Mouse (Mus musculus): ENCODE data around the gene Nphs2. TPM values are rescaled to one million over a fixed set of nuclear protein-coding genes. Genes with fewer than 3 reads are reported as not detected.
"Not testable (repeated sequence)": the region's sequence is repeated elsewhere in the genome, so short reads cannot be mapped to it uniquely, and the experiment has no call there.

Gene Nphs2
- total and polyA plus RNA-seq, 2 experiments from 2014 or later = 0.04 TPM; not detected in 1

DNA sequence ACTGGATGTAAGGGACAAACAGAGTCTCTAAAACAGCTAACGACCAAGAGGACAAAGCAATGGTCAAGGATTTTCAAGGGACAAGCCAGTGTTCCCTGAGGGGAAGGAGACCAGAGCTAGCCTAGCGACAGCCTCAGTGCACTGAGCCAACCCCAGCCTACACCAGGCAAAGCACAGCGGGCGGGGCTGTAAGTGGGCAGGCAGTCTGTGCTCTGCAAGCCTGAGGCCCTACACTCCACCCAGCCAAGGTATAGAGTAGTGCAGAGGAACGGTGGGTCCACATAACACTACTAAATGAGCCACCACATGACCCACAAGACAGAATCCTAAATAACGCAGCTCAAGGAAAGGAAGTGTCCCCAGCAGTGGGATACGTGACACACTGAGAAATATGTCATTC is 36.9 kb upstream of the Nphs2 start:
- Histone ChIP-seq H3K9me3 (replicated peaks; ENCODE audit: control insufficient read depth, low read length) (no peaks in the 10 kb centered on the region), H3K4me1 (ENCODE audit: control insufficient read depth, insufficient read depth) (no peaks in the 10 kb centered on the region), H3K36me3 (replicated peaks; ENCODE audit: control insufficient read depth, insufficient read depth, low read length) (no peaks in the 10 kb centered on the region), H3K27me3 (ENCODE audit: control insufficient read depth, insufficient read depth, low read length) (no peaks in the 10 kb centered on the region), H3K27ac (ENCODE audit: low read depth) (no peak overlapping the region), H3K4me3 (ENCODE audit: low read depth, low read length) (no peak overlapping the region), H3K9ac (replicated peaks; ENCODE audit: low read depth, low read length) (no peak overlapping the region), H3K4me2 (ENCODE audit: low read depth, low read length) (no peak overlapping the region)
- TF ChIP-seq EP300 (IDR thresholded peaks at IDR 0.05; ENCODE audit: low read depth) = no peak
- TF ChIP-seq CTCF (IDR thresholded peaks at IDR 0.05; ENCODE audit: low read depth) = no peak
- WGBS = 71% methylated on average over 7 of the region's 7 CpGs
- DNase-seq (ENCODE audit: low spot score) (no peak), ATAC-seq (ENCODE audit: insufficient read depth, low read depth) (no peak)

DNA sequence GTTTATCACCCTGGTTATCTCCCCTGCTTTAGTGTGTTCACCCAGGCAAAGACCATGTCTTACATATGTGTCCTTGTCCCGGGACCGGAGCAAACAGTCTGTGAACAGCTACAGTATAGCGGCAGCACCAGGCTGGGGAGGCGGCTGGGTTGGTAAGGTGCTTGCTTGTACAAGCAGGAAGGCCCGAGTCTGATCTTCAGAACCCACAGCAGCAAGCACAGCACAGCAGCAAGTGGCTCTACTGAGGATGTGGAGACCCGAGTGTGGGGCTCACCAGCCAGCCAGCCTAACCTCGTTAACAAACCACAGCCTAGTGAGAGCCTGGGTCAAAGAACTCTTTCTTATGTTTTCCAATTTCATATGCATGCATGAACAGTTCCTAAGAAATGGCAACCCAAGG is 30.4 kb upstream of the Nphs2 start:
- DNase-seq (ENCODE audit: low spot score) (no peak), ATAC-seq (ENCODE audit: insufficient read depth, low read depth) (no peak)
- Histone ChIP-seq H3K27me3 (ENCODE audit: control insufficient read depth, insufficient read depth, low read length) (no peaks in the 10 kb centered on the region), H3K4me3 (ENCODE audit: low read depth, low read length) (no peak overlapping the region), H3K4me1 (ENCODE audit: control insufficient read depth, insufficient read depth) (no peaks in the 10 kb centered on the region), H3K9me3 (replicated peaks; ENCODE audit: control insufficient read depth, low read length) (no peaks in the 10 kb centered on the region), H3K9ac (replicated peaks; ENCODE audit: low read depth, low read length) (no peak overlapping the region), H3K36me3 (replicated peaks; ENCODE audit: control insufficient read depth, insufficient read depth, low read length) (no peaks in the 10 kb centered on the region), H3K4me2 (ENCODE audit: low read depth, low read length) (no peak overlapping the region), H3K27ac (ENCODE audit: low read depth) (no peak overlapping the region)
- WGBS = 73% methylated on average over 7 of the region's 7 CpGs
- TF ChIP-seq EP300 (IDR thresholded peaks at IDR 0.05; ENCODE audit: low read depth) = no peak
- TF ChIP-seq CTCF (IDR thresholded peaks at IDR 0.05; ENCODE audit: low read depth) = no peak

DNA sequence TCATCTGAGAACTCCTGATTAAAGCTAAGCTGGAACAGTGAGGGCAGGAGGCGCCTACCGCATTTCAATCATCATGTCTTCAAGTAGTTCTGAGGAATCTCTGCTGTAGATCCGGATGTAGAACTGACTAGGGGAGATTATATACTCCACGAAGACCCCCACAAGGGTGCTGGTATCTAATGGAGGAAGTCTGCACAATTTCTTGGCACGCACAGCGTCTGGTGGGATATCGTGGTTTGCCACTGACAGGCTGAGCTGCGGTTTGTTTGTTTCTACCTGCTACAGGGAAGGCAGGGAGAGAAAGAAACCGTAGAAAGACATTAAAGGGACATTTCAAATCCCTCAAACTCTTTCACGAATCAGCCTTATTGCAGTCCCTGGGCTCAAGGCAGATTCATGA is 26.3 kb upstream of the Nphs2 start:
- 43% methylated on average over 10 of the region's 10 CpGs for WGBS
- Histone ChIP-seq H3K9me3 (replicated peaks; ENCODE audit: control insufficient read depth, low read length) (no peaks in the 10 kb centered on the region), H3K27ac (ENCODE audit: low read depth) (no peak overlapping the region), H3K36me3 (replicated peaks; ENCODE audit: control insufficient read depth, insufficient read depth, low read length) (no peaks in the 10 kb centered on the region), H3K4me3 (ENCODE audit: low read depth, low read length) (no peak overlapping the region), H3K27me3 (ENCODE audit: control insufficient read depth, insufficient read depth, low read length) (no peaks in the 10 kb centered on the region), H3K9ac (replicated peaks; ENCODE audit: low read depth, low read length) (no peak overlapping the region), H3K4me1 (ENCODE audit: control insufficient read depth, insufficient read depth) (no peaks in the 10 kb centered on the region), H3K4me2 (ENCODE audit: low read depth, low read length) (no peak overlapping the region)
- DNase-seq (ENCODE audit: low spot score) (no peak), ATAC-seq (ENCODE audit: insufficient read depth, low read depth) (no peak)
- TF ChIP-seq CTCF (IDR thresholded peaks at IDR 0.05; ENCODE audit: low read depth) (no peak), EP300 (IDR thresholded peaks at IDR 0.05; ENCODE audit: low read depth) (no peak)

DNA sequence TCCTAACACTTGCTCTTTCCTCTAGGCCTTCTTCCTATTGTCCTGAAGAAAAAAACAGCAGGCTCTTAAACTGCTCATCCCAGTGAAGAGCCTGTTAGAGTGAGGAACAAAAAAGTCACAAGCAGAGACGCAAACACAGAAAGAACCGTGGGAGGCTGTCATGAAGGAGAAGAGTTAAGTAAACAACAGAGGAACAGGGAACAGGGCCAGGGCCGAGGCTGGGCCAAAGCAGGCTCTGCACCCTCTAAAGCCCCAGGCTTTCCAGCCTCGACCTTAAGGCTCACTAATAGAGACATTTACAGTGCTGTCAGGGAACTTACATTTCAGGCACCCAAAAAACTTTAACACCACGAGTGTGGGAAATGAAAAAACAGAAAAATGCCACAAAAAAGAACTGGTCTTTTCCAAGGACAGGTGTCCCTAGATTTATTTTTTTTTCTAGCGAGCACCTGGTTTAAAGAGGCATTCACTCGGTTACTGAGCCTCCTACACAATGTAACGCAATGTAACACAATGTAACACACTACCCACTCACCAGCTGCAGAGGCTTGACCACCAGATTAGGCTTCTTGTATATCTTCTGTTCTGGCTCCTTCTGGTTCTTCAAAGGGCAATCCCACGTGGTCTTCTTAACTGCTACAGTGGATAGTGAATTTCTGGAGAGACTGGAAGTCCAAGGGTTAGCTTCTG is 25.5 kb upstream of the Nphs2 start:
- 50% methylated on average over 9 of the region's 9 CpGs for WGBS
- Histone ChIP-seq H3K4me1 (ENCODE audit: control insufficient read depth, insufficient read depth) (no peaks in the 10 kb centered on the region), H3K4me2 (ENCODE audit: low read depth, low read length) (no peak overlapping the region), H3K27me3 (ENCODE audit: control insufficient read depth, insufficient read depth, low read length) (no peaks in the 10 kb centered on the region), H3K4me3 (ENCODE audit: low read depth, low read length) (no peak overlapping the region), H3K9ac (replicated peaks; ENCODE audit: low read depth, low read length) (no peak overlapping the region), H3K36me3 (replicated peaks; ENCODE audit: control insufficient read depth, insufficient read depth, low read length) (no peaks in the 10 kb centered on the region), H3K27ac (ENCODE audit: low read depth) (no peak overlapping the region), H3K9me3 (replicated peaks; ENCODE audit: control insufficient read depth, low read length) (no peaks in the 10 kb centered on the region)
- DNase-seq (ENCODE audit: low spot score) (no peak), ATAC-seq (ENCODE audit: insufficient read depth, low read depth) (no peak)
- no peak for TF ChIP-seq CTCF (IDR thresholded peaks at IDR 0.05; ENCODE audit: low read depth)
- TF ChIP-seq EP300 (IDR thresholded peaks at IDR 0.05; ENCODE audit: low read depth) = no peak

DNA sequence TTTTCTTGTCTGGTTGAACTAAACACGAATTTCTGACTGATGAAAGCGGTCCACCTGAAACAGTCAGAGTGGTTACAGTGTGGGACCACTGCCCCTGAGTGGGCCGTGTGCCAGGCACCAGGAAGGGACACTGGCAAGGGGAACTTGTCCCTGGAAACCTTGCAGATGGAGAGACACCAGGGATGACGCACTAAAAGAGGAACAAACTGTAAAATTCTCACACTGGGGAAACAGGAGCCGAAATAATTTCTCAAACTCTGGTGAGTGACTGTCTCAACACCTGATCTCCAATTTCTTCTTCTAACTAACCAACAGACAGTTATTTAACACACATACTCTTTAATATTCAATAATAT is 25.0 kb upstream of the Nphs2 start:
- H3K4me1 ChIP-seq (ENCODE audit: control insufficient read depth, insufficient read depth) = no peaks in the 10 kb centered on the region
- no peaks in the 10 kb centered on the region for H3K27me3 ChIP-seq (ENCODE audit: control insufficient read depth, insufficient read depth, low read length)
- WGBS = 78% methylated on average over 5 of the region's 5 CpGs
- H3K9ac ChIP-seq (replicated peaks; ENCODE audit: low read depth, low read length) = no peak overlapping the region
- no peak overlapping the region for H3K27ac ChIP-seq (ENCODE audit: low read depth)
- H3K4me2 ChIP-seq (ENCODE audit: low read depth, low read length) = no peak overlapping the region
- H3K36me3 ChIP-seq (replicated peaks; ENCODE audit: control insufficient read depth, insufficient read depth, low read length) = no peaks in the 10 kb centered on the region
- no peak overlapping the region for H3K4me3 ChIP-seq (ENCODE audit: low read depth, low read length)
- no peaks in the 10 kb centered on the region for H3K9me3 ChIP-seq (replicated peaks; ENCODE audit: control insufficient read depth, low read length)
- TF ChIP-seq EP300 (IDR thresholded peaks at IDR 0.05; ENCODE audit: low read depth) = no peak
- TF ChIP-seq CTCF (IDR thresholded peaks at IDR 0.05; ENCODE audit: low read depth) = no peak
- DNase-seq (ENCODE audit: low spot score) (no peak), ATAC-seq (ENCODE audit: insufficient read depth, low read depth) (no peak)

DNA sequence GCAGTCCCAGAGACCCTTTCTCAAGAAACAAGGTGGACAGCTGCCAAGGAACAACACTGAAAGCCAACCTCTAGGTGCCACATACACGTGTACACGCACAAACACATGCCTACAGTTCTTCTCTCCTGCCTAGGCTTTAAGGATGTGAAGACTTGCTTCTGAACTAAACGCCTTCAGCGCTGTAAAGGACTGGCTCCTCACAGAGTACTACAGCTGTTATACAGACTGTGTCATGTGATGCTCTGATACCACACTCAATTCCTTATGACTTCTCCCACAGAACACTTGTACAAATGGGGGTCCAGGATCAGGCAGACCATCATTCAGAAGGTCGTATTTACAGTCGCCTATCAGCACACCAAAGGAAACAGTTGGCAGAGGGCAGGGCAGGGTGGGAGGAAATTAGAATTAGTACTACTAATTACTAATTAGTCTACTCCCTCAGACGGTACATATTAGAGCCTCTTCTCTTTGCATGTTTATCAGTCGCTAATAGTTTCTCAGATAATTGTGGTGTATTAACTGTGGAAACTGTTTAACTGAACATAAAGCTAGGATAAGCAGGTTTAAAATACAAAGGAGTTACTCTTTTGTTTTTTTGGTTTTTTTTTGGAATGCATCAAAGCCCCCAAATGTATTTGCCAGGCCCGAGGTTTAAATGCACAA is 21.8 kb upstream of the Nphs2 start:
- DNase-seq (ENCODE audit: low spot score) = no peak
- TF ChIP-seq EP300 (IDR thresholded peaks at IDR 0.05; ENCODE audit: low read depth) (no peak), CTCF (IDR thresholded peaks at IDR 0.05; ENCODE audit: low read depth) (no peak)
- Histone ChIP-seq H3K4me2 (ENCODE audit: low read depth, low read length) (no peak overlapping the region), H3K27ac (ENCODE audit: low read depth) (no peak overlapping the region), H3K9me3 (replicated peaks; ENCODE audit: control insufficient read depth, low read length) (no peaks in the 10 kb centered on the region), H3K27me3 (ENCODE audit: control insufficient read depth, insufficient read depth, low read length) (no peaks in the 10 kb centered on the region), H3K4me3 (ENCODE audit: low read depth, low read length) (no peak overlapping the region), H3K9ac (replicated peaks; ENCODE audit: low read depth, low read length) (no peak overlapping the region), H3K36me3 (replicated peaks; ENCODE audit: control insufficient read depth, insufficient read depth, low read length) (no peaks in the 10 kb centered on the region), H3K4me1 (ENCODE audit: control insufficient read depth, insufficient read depth) (no peaks in the 10 kb centered on the region)
- no peak for ATAC-seq (ENCODE audit: insufficient read depth, low read depth)
- 69% methylated on average over 9 of the region's 9 CpGs for WGBS

DNA sequence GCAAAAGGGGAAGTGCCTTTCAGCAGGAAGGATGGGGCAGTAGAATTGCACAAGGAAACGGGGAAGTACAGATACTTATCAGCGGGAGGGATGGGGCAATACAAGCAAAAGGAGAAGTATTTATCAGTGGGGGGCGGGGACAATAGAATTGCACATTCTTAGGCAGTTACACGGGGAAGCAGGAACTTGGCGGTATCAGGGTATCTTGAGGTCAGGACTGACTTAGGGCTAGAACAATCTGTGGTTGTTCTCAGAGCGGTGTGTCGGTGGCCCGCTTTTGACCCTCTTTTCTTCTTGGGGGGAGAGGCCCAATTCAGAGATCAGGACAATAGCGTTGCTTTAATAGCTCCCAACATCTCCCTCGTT is 21.3 kb upstream of the Nphs2 start:
- not testable (repeated sequence) for H3K27ac ChIP-seq (ENCODE audit: low read depth); H3K9ac ChIP-seq (replicated peaks; ENCODE audit: low read depth, low read length); DNase-seq (ENCODE audit: low spot score); H3K9me3 ChIP-seq (replicated peaks; ENCODE audit: control insufficient read depth, low read length); H3K27me3 ChIP-seq (ENCODE audit: control insufficient read depth, insufficient read depth, low read length); ATAC-seq (ENCODE audit: insufficient read depth, low read depth); H3K4me2 ChIP-seq (ENCODE audit: low read depth, low read length); H3K4me3 ChIP-seq (ENCODE audit: low read depth, low read length); H3K4me1 ChIP-seq (ENCODE audit: control insufficient read depth, insufficient read depth); H3K36me3 ChIP-seq (replicated peaks; ENCODE audit: control insufficient read depth, insufficient read depth, low read length)
- 45% methylated on average over 10 of the region's 10 CpGs for WGBS
